Comparison of ENCODE assay signal across 17 mouse cellular contexts in genomic region chr8:48214386-48214785, GRCm38 (mm10).
DNase-seq lines count a peak whose midpoint lies in the region; ATAC-seq and TF ChIP-seq lines count a peak whose summit lies in the region.
"Had no signal": no experiment of that assay in that cellular context is flagged by ENCODE, and none has a peak within 500 bp of the region (broad histone marks: within the 10 kb centered on the region; RNA-seq: fewer than 3 reads in every experiment).

No protein-coding gene starts in this region.

- H3K27ac ChIP-seq in midbrain, embryonic 10.5 days (replicated peaks) = peak overlapping the region; percentile 49; the same call in 1 of the 2 replicates
- H3K27ac ChIP-seq in midbrain, embryonic 15.5 days = no peak overlapping the region
- H3K27ac ChIP-seq: embryonic facial prominence, embryonic 10.5 days; embryonic facial prominence, embryonic 12.5 days; forebrain, embryonic 13.5 days; forebrain, embryonic 15.5 days had no signal

- no peak overlapping the region for H3K9ac ChIP-seq in midbrain, embryonic 15.5 days
- H3K9ac ChIP-seq: embryonic facial prominence, embryonic 12.5 days; forebrain, embryonic 13.5 days; forebrain, embryonic 15.5 days; forebrain, postnatal 0 days had no signal

- H3K9me3 ChIP-seq in midbrain, embryonic 10.5 days (replicated peaks) = no peaks in the 10 kb centered on the region
- H3K9me3 ChIP-seq in midbrain, embryonic 15.5 days = no peaks in the 10 kb centered on the region
- peaks cover 6% of the 10 kb centered on the region for H3K9me3 ChIP-seq in E14TG2a.4 (ENCODE audit: low read length)
- H3K9me3 ChIP-seq: embryonic facial prominence, embryonic 10.5 days; embryonic facial prominence, embryonic 12.5 days; forebrain, embryonic 13.5 days; forebrain, embryonic 15.5 days had no signal

- H3K4me1 ChIP-seq in midbrain, embryonic 10.5 days = peaks cover 28% of the 10 kb centered on the region
- H3K4me1 ChIP-seq in midbrain, embryonic 15.5 days = no peaks in the 10 kb centered on the region
- peaks cover 41% of the 10 kb centered on the region for H3K4me1 ChIP-seq in E14TG2a.4 (replicated peaks; ENCODE audit: low read depth, low read length)

- DNase-seq in midbrain, embryonic 10.5 days (ENCODE audit: low spot score) = no peak
- peak; percentile 57 for DNase-seq in ES-CJ7 (ENCODE audit: low read depth, low spot score)
- DNase-seq in gastrocnemius, adult 8-10 months (ENCODE audit: low spot score in 2 of 2) = no peak
- DNase-seq in right cerebral cortex, postnatal 4 days = no peak
- DNase-seq: adrenal gland, adult 8-10 months; adrenal gland, postnatal 14 days; adrenal gland, postnatal 36 days; cerebellum, adult 11-12 months; cerebellum, adult 9-10 months had no signal

- H3K4me3 ChIP-seq in midbrain, embryonic 10.5 days = no peak overlapping the region
- no peak overlapping the region for H3K4me3 ChIP-seq in midbrain, embryonic 15.5 days
- 0 out of 2 replicates have a peak overlapping the region, but pooled peaks have one; percentile 30 for H3K4me3 ChIP-seq in E14TG2a.4 (replicated peaks; ENCODE audit: low read length)
- H3K4me3 ChIP-seq: embryonic facial prominence, embryonic 10.5 days; embryonic facial prominence, embryonic 12.5 days; forebrain, embryonic 13.5 days; forebrain, embryonic 15.5 days had no signal

- peaks cover 52% of the 10 kb centered on the region for H3K27me3 ChIP-seq in midbrain, embryonic 10.5 days (ENCODE audit: low read depth, poor library complexity, severe bottlenecking)
- peaks cover 7% of the 10 kb centered on the region; the same call in 1 of the 2 replicates for H3K27me3 ChIP-seq in midbrain, embryonic 15.5 days (replicated peaks)
- H3K27me3 ChIP-seq in E14TG2a.4 (ENCODE audit: insufficient read depth, low read length) = peaks cover 49% of the 10 kb centered on the region
- H3K27me3 ChIP-seq: embryonic facial prominence, embryonic 12.5 days; forebrain, embryonic 15.5 days had no signal

- 60% methylated on average over 6 of the region's 6 CpGs for WGBS in midbrain, embryonic 10.5 days
- WGBS in midbrain, embryonic 15.5 days = 55% methylated on average over 6 of the region's 6 CpGs

- no peaks in the 10 kb centered on the region for H3K36me3 ChIP-seq in midbrain, embryonic 10.5 days
- H3K36me3 ChIP-seq in midbrain, embryonic 15.5 days (replicated peaks) = no peaks in the 10 kb centered on the region
- H3K36me3 ChIP-seq in E14TG2a.4 (ENCODE audit: insufficient read depth, low read length) = no peaks in the 10 kb centered on the region
- H3K36me3 ChIP-seq: embryonic facial prominence, embryonic 10.5 days; embryonic facial prominence, embryonic 12.5 days; forebrain, embryonic 15.5 days had no signal

- TF ChIP-seq CTCF in E14TG2a.4 (conservative IDR thresholded peaks at IDR 0.05; ENCODE audit: low read length) = no peak

- no peak overlapping the region for H3K4me2 ChIP-seq in midbrain, embryonic 15.5 days
- H3K4me2 ChIP-seq: embryonic facial prominence, embryonic 12.5 days; forebrain, embryonic 13.5 days; forebrain, embryonic 15.5 days had no signal

- no peak for ATAC-seq in midbrain, embryonic 15.5 days (replicated peaks)
- ATAC-seq: activated CD4-positive, CD25-positive, alpha-beta regulatory T cell, adult 4 months had no signal
